Comparison of ENCODE assay signal across 8 mouse cellular contexts in genomic region chr2:18778220-18778619, GRCm38 (mm10).
DNase-seq lines count a peak whose midpoint lies in the region; ATAC-seq and TF ChIP-seq lines count a peak whose summit lies in the region.

No protein-coding gene starts in this region.

- no peak overlapping the region for H3K4me3 ChIP-seq in heart, embryonic 12.5 days
- peak overlapping the region; percentile 13; the same call in 1 of the 2 replicates for H3K4me3 ChIP-seq in layer of hippocampus, adult 2 months
- H3K4me3 ChIP-seq in midbrain, embryonic 14.5 days (replicated peaks; ENCODE audit: low read depth, low read length) = no peak overlapping the region

- no peaks in the 10 kb centered on the region for H3K27me3 ChIP-seq in heart, embryonic 12.5 days (replicated peaks)
- no peaks in the 10 kb centered on the region for H3K27me3 ChIP-seq in midbrain, embryonic 14.5 days (ENCODE audit: control insufficient read depth, insufficient read depth, low read length)

- WGBS in heart, embryonic 12.5 days = 7% methylated on average over 9 of the region's 9 CpGs
- WGBS in midbrain, embryonic 14.5 days = 4% methylated on average over 9 of the region's 9 CpGs

- no peaks in the 10 kb centered on the region for H3K9me3 ChIP-seq in heart, embryonic 12.5 days (replicated peaks)
- H3K9me3 ChIP-seq in midbrain, embryonic 14.5 days (ENCODE audit: control insufficient read depth, low read length) = no peaks in the 10 kb centered on the region

- no peaks in the 10 kb centered on the region for H3K36me3 ChIP-seq in heart, embryonic 12.5 days
- no peaks in the 10 kb centered on the region for H3K36me3 ChIP-seq in midbrain, embryonic 14.5 days (ENCODE audit: control insufficient read depth, insufficient read depth, low read length)

- no peak overlapping the region for H3K27ac ChIP-seq in heart, embryonic 12.5 days (ENCODE audit: poor library complexity, severe bottlenecking)
- no peak overlapping the region for H3K27ac ChIP-seq in layer of hippocampus, adult 2 months
- H3K27ac ChIP-seq in midbrain, embryonic 14.5 days (replicated peaks; ENCODE audit: low read depth, low read length) = no peak overlapping the region

- peak overlapping the region; percentile 46 for H3K4me2 ChIP-seq in heart, embryonic 12.5 days
- H3K4me2 ChIP-seq in midbrain, embryonic 14.5 days (ENCODE audit: low read length) = peak overlapping the region; percentile 36

- DNase-seq in adrenal gland, adult (ENCODE audit: inconsistent age in 2 of 2, low spot score in 1 of 2) = peak; percentile 46 to 78
- no peak for DNase-seq in adrenal gland, postnatal 4 days (ENCODE audit: low spot score in 2 of 2)
- DNase-seq in adrenal gland, adult 8-10 months = peak; percentile 36
- peak; percentile 41 to 57 for DNase-seq in layer of hippocampus, adult 2 months (ENCODE audit: low spot score in 2 of 2)
- DNase-seq in midbrain, embryonic 14.5 days = peak; percentile 91
- no peak for DNase-seq in frontal cortex, adult 2 months (ENCODE audit: extremely low spot score in 1 of 2, low spot score in 1 of 2)
- no peak for DNase-seq in spleen, adult 12 weeks (ENCODE audit: low spot score)

- TF ChIP-seq CTCF in layer of hippocampus, adult 2 months (conservative IDR thresholded peaks at IDR 0.05) = no peak

- peaks cover 10% of the 10 kb centered on the region for H3K4me1 ChIP-seq in heart, embryonic 12.5 days (replicated peaks)
- H3K4me1 ChIP-seq in midbrain, embryonic 14.5 days (ENCODE audit: control insufficient read depth, insufficient read depth, low read length) = peaks cover 4% of the 10 kb centered on the region; the same call in 1 of the 2 replicates

- no peak overlapping the region for H3K9ac ChIP-seq in heart, embryonic 12.5 days
- peak overlapping the region; percentile 17; the same call in 1 of the 2 replicates for H3K9ac ChIP-seq in midbrain, embryonic 14.5 days (replicated peaks; ENCODE audit: low read length)

- ATAC-seq in heart, embryonic 12.5 days (ENCODE audit: insufficient number of reproducible peaks, low FRiP score) = peak; percentile 45; the same call in 1 of the 2 replicates
- peak; percentile 90 for ATAC-seq in midbrain, embryonic 14.5 days (ENCODE audit: low FRiP score, low TSS enrichment)

Comparison
In these comparisons a context has a peak if more than half of its experiments do, and no peak if none do; other contexts are left out.
1. DNase-seq: peak in adrenal gland, adult (2 of 2), adrenal gland, adult 8-10 months (single experiment), layer of hippocampus, adult 2 months (2 of 2) and midbrain, embryonic 14.5 days (single experiment); none in adrenal gland, postnatal 4 days (0 of 2), frontal cortex, adult 2 months (0 of 2) and spleen, adult 12 weeks (single experiment).